Mouse (Mus musculus) hindbrain, embryonic 11.5 days (tissue): ENCODE data around the gene Gm13178. TPM values are rescaled to one million over a fixed set of nuclear protein-coding genes. Genes with fewer than 3 reads are reported as not detected.

Source experiments
- ATAC-seq: fragments of 200-750 bp; cut with Nextera tagmentation; 2 replicates; pipeline ENCODE4 v1.8.0; 2017; ENCODE audit warnings: mild to moderate bottlenecking, moderate TSS enrichment, moderate library complexity; ENCODE audit not compliant: low FRiP score
- DNase-seq: peaks from one replicate; pipeline ENCODE4 v3.0.0-alpha.2; 2015; ENCODE audit warnings: low spot score
- H3K27ac ChIP-seq: fragments of 300-500 bp; sonication (generic); 2 replicates; pipeline ENCODE4 v1.5.1; 2014; ENCODE audit warnings: mild to moderate bottlenecking, low read depth, low read length
- H3K27me3 ChIP-seq: fragments of 300-500 bp; sonication (generic); 2 replicates; pipeline ENCODE4 v1.6.1; 2014; ENCODE audit warnings: mild to moderate bottlenecking, low read length, moderate library complexity, mixed read lengths; ENCODE audit not compliant: control insufficient read depth, insufficient read depth
- H3K36me3 ChIP-seq: fragments of 300-500 bp; sonication (generic); 2 replicates; pipeline ENCODE4 v1.6.1; 2014; ENCODE audit warnings: mild to moderate bottlenecking, low read length, moderate library complexity, mixed read lengths; ENCODE audit not compliant: control insufficient read depth, insufficient read depth
- H3K4me1 ChIP-seq: fragments of 300-500 bp; sonication (generic); replicated peaks from 2 replicates; pipeline ENCODE4 v1.6.1; 2014; ENCODE audit warnings: low read length, mixed read lengths; ENCODE audit not compliant: control insufficient read depth, insufficient read depth
- H3K4me2 ChIP-seq: fragments of 300-500 bp; sonication (generic); replicated peaks from 2 replicates; pipeline ENCODE4 v1.6.1; 2014; ENCODE audit warnings: mild to moderate bottlenecking, low read depth, low read length
- H3K4me3 ChIP-seq: fragments of 300-500 bp; sonication (generic); 2 replicates; pipeline ENCODE4 v1.5.1; 2014; ENCODE audit warnings: low read depth, low read length
- H3K9ac ChIP-seq: fragments of 300-500 bp; sonication (generic); 2 replicates; pipeline ENCODE4 v1.6.1; 2014; ENCODE audit warnings: low read depth, low read length
- H3K9me3 ChIP-seq: fragments of 300-500 bp; sonication (generic); 2 replicates; pipeline ENCODE4 v1.6.1; 2016; ENCODE audit warnings: low read length; ENCODE audit not compliant: control insufficient read depth
- WGBS: fragments of 180-500 bp; shearing (Covaris S2); extraction: QIAGEN DNeasy Blood & Tissue Kit; methylation state at CpG from one replicate; pipeline ENCODE4 v1.1.7; 2014; 5-methylcytosine and 5-hydroxymethylcytosine counted together
- polyA plus RNA-seq: library from polyadenylated mRNA; unstranded; fragments of >200 nt; fragmentation: Nextera tagmentation; extraction: Ambion mirVana; gene quantifications from 2 replicates; pipeline ENCODE4 v1.2.1, GENCODE M21; 2014

Gene Gm13178
- polyA plus RNA-seq, result not detected in 2 replicates

DNA sequence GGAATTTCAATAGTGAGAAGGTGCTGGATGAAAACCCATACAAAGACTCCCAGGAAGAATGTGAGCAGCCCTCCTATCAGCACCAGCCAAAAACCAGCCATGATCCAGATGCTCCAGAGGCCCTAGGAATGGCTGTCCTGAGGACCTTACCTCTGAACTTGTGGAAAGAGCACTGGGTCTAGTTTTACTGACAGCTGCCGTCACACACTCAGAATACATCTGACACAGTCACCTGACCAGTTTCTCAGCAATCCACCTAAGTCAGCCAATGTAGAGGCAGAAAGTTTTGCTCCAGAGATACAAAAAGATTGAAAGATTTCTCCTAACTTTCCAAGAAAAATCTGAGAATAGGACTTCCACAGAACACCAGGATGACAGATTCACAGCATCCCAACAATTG is at the start of gene Gm13178:
Gene Gm13178, minus strand, starts transcription at position 101 of the 400 bp plus-strand sequence.
- no peak within 1 kb of the TSS for H3K9ac ChIP-seq
- no peak within 1 kb of the TSS for H3K4me3 ChIP-seq
- no peak within 1 kb of the TSS for H3K27ac ChIP-seq
- no peaks in the 10 kb centered on the region for H3K36me3 ChIP-seq
- H3K4me2 ChIP-seq, result no peak within 1 kb of the TSS
- H3K27me3 ChIP-seq, result no peaks in the 10 kb centered on the region
- ATAC-seq (no peak), DNase-seq (no peak)
- H3K9me3 ChIP-seq, result no peaks in the 10 kb centered on the region
- H3K4me1 ChIP-seq, result no peaks in the 10 kb centered on the region
- WGBS, result 90% methylated on average over 1 of the region's 1 CpGs

DNA sequence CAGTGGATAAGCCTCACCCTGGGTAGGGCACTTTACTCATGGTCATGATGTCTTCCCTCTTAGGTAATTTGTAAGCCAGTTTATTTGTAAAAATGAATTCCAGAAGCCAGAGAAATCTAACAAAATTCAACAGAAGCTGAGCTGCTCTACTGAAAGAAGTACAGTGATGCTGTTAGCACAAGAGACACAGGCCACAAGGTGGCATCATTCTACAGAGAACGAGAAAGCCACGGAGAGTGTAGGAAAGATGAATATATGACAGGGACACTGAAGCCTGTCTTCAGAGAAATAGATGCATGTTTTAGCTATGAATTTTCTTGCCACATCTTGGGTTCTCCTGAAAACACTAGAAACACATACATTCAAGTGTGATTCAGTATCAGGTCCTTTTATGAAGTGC is 44.5 kb upstream of the Gm13178 start:
- 33% methylated on average over 2 of the region's 2 CpGs for WGBS
- H3K36me3 ChIP-seq, result no peaks in the 10 kb centered on the region
- H3K27ac ChIP-seq, result no peak overlapping the region
- no peaks in the 10 kb centered on the region for H3K4me1 ChIP-seq
- no peak overlapping the region for H3K4me3 ChIP-seq
- no peaks in the 10 kb centered on the region for H3K9me3 ChIP-seq
- ATAC-seq, result no peak
- no peak overlapping the region for H3K4me2 ChIP-seq
- H3K9ac ChIP-seq, result no peak overlapping the region
- DNase-seq, result peak; percentile 19
- no peaks in the 10 kb centered on the region for H3K27me3 ChIP-seq

DNA sequence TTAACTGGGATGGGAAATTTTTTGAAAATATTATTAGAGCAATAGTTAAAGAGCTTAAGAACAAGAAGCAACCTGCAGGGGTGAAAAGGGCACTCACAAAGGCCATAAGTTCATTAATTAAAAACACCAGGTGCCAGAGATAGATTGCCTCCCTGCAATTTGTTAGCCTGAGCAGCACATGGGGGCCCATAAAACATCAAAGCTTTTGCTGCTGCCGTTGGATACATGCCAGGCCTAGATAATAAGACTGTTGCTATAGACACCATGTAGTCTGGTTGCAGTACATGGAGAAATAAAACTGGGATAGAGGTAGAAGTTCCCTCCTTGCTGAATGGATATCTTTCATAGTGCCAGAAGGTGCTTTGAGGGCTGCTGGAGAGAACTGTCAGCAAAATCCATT is 27.9 kb upstream of the Gm13178 start:
- Histone ChIP-seq H3K9ac (no peak overlapping the region), H3K4me1 (no peaks in the 10 kb centered on the region), H3K27me3 (no peaks in the 10 kb centered on the region), H3K9me3 (no peaks in the 10 kb centered on the region), H3K27ac (no peak overlapping the region), H3K36me3 (no peaks in the 10 kb centered on the region), H3K4me3 (no peak overlapping the region), H3K4me2 (no peak overlapping the region)
- ATAC-seq (no peak), DNase-seq (no peak)
- 63% methylated on average over 1 of the region's 1 CpGs for WGBS

DNA sequence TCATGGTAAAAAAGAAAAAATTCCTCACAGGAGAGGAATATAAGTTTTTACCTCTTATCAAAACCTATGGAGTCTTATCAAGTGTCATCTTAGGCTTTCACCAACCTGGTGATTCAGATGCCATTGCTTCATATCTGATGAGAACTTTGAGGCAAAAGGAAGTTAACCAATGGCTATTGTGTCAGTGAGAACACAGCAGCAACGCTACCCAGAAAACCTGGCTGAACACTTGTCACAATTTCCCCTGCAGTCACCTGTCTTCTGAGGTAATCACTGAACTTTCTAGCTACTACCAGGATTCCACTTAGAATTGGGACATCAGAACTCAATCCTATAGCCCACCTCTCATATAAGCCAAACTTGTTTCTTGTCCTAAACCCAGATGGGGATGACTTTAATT is 1.5 kb downstream of the Gm13178 start:
- H3K36me3 ChIP-seq, result no peaks in the 10 kb centered on the region
- no peaks in the 10 kb centered on the region for H3K27me3 ChIP-seq
- no peak overlapping the region for H3K27ac ChIP-seq
- H3K4me2 ChIP-seq, result no peak overlapping the region
- DNase-seq, result no peak
- H3K9me3 ChIP-seq, result no peaks in the 10 kb centered on the region
- WGBS, result 86% methylated on average over 1 of the region's 1 CpGs
- no peak overlapping the region for H3K9ac ChIP-seq
- ATAC-seq, result no peak
- H3K4me1 ChIP-seq, result no peaks in the 10 kb centered on the region
- no peak overlapping the region for H3K4me3 ChIP-seq

DNA sequence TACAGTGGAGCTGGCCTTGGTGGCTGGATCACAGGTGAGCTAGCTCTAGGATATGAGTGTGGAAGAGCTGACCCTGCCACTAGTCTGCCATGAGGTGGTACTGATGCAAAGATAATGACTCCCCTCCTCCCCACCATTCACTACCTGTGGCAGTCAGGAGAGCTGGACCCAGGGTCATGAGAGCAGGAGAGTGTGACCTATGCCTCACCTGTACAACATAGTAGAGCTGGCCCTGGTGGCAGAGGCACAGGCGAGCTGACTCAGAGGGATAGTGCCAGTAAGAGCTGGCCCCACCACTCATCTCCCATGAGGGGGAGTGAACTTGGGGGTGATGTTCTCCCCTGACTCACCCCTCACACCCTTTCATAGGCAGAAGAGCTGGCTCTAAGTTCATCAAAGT is 2.9 kb downstream of the Gm13178 start:
- 87% methylated on average over 1 of the region's 1 CpGs for WGBS
- H3K36me3 ChIP-seq, result no peaks in the 10 kb centered on the region
- H3K27ac ChIP-seq, result no peak overlapping the region
- H3K9ac ChIP-seq, result no peak overlapping the region
- H3K4me2 ChIP-seq, result no peak overlapping the region
- ATAC-seq, result peak; percentile 54; the same call in 1 of the 2 replicates
- no peaks in the 10 kb centered on the region for H3K4me1 ChIP-seq
- no peak overlapping the region for H3K4me3 ChIP-seq
- no peak for DNase-seq
- no peaks in the 10 kb centered on the region for H3K27me3 ChIP-seq
- H3K9me3 ChIP-seq, result no peaks in the 10 kb centered on the region

DNA sequence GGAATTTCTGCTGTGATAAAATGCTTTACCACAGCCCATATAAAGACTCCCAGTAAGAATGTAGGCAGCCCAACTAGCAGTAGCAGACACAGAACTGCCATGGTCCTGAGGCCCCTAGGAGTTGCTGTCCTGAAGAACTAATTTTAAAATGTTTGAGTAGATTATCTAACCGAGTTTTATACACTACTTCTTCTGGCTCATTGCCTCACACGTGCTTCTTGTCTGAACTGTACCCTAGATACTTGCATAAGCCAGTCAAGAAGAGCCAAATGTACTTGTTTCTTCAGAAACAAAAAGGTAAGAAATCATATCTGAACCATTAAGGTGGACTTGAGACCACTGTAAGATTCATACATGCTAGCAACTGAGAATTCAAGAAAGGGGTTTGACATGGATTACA is 34.9 kb downstream of the Gm13178 start, which contains the start of gene Gm436:
Gene Gm436, minus strand, starts transcription at position 101 of the 400 bp plus-strand sequence.
- 72% methylated on average over 2 of the region's 2 CpGs for WGBS
- DNase-seq, result no peak

More for the DNA sequence above, 34.9 kb downstream of the Gm13178 start, which contains the start of gene Gm436:
- Histone ChIP-seq H3K36me3 (no peaks in the 10 kb centered on the region), H3K27me3 (no peaks in the 10 kb centered on the region), H3K27ac (no peak within 1 kb of the TSS), H3K4me1 (no peaks in the 10 kb centered on the region), H3K4me3 (no peak within 1 kb of the TSS), H3K9me3 (no peaks in the 10 kb centered on the region), H3K9ac (no peak within 1 kb of the TSS), H3K4me2 (no peak within 1 kb of the TSS)
- ATAC-seq, result no peak

Other genes with a start within 250 kb of the Gm13178 start
- gene 9430007A20Rik, start 201.6 kb downstream of the Gm13178 start, polyA plus RNA-seq, result not detected in 2 replicates
- not detected in 2 replicates for gene Gm13124, start 156.3 kb downstream of the Gm13178 start, polyA plus RNA-seq
- gene Aadacl4, start 107.7 kb downstream of the Gm13178 start, polyA plus RNA-seq, result not detected in 2 replicates
- not detected in 2 replicates for gene Gm436, start 35.0 kb downstream of the Gm13178 start, polyA plus RNA-seq
- not detected in 2 replicates for gene Gm438, start 65.2 kb upstream of the Gm13178 start, polyA plus RNA-seq
- 21.5 and 36.4 TPM in 2 replicates for gene Dhrs3, start 171.4 kb upstream of the Gm13178 start, polyA plus RNA-seq